Mouse (Mus musculus): ENCODE results near the gene Chst15.

- TF ChIP-seq POLR2A (IDR thresholded peaks at IDR 0.05; ENCODE audit: borderline replicate concordance, control insufficient read depth, low read depth, low read length) (peak; percentile 65; the same call in 1 of the 2 replicates), CTCF (IDR thresholded peaks at IDR 0.05; ENCODE audit: control insufficient read depth, insufficient read depth, low read length) (no peak)
Measured at GRCm38 (mm10) chr7:132317036-132317541, at the start of gene Chst15.

All from bone marrow, adult 2 months (tissue).